Mouse (Mus musculus): ENCODE results near the gene Ghitm. TPM values are rescaled to one million over a fixed set of nuclear protein-coding genes. Genes with fewer than 3 reads are reported as not detected.

Gene Ghitm
- polyA plus RNA-seq, 1 experiment, result 312 TPM

- no peak overlapping the region for H3K4me3 ChIP-seq (ENCODE audit: insufficient read depth, low read length)
- TF ChIP-seq CTCF (IDR thresholded peaks at IDR 0.05; ENCODE audit: extremely low read depth, insufficient read depth, low read length) (no peak), POLR2A (IDR thresholded peaks at IDR 0.05; ENCODE audit: extremely low read depth, insufficient read depth, low read length) (no peak)
Observed at GRCm38 (mm10) chr14:37109460-37109859, 25.6 kb downstream of the Ghitm start.

GRCm38 (mm10) chr14:37105846-37106245 is 29.2 kb downstream of the Ghitm start:
- TF ChIP-seq CTCF (IDR thresholded peaks at IDR 0.05; ENCODE audit: extremely low read depth, insufficient read depth, low read length), result no peak
- TF ChIP-seq POLR2A (IDR thresholded peaks at IDR 0.05; ENCODE audit: extremely low read depth, insufficient read depth, low read length), result no peak
- Histone ChIP-seq H3K4me1 (ENCODE audit: control insufficient read depth, insufficient read depth, low read length) (no peaks in the 10 kb centered on the region), H3K4me3 (ENCODE audit: insufficient read depth, low read length) (no peak overlapping the region), H3K27ac (ENCODE audit: insufficient read depth, low read length) (no peak overlapping the region)

More at GRCm38 (mm10) chr14:37109460-37109859, 25.6 kb downstream of the Ghitm start:
- no peak overlapping the region for H3K27ac ChIP-seq (ENCODE audit: insufficient read depth, low read length)
- no peaks in the 10 kb centered on the region for H3K4me1 ChIP-seq (ENCODE audit: control insufficient read depth, insufficient read depth, low read length)

- no peak for TF ChIP-seq CTCF (IDR thresholded peaks at IDR 0.05; ENCODE audit: extremely low read depth, insufficient read depth, low read length)
- TF ChIP-seq POLR2A (IDR thresholded peaks at IDR 0.05; ENCODE audit: extremely low read depth, insufficient read depth, low read length), result no peak
- Histone ChIP-seq H3K27ac (ENCODE audit: insufficient read depth, low read length) (no peak overlapping the region), H3K4me1 (ENCODE audit: control insufficient read depth, insufficient read depth, low read length) (no peaks in the 10 kb centered on the region), H3K4me3 (ENCODE audit: insufficient read depth, low read length) (no peak overlapping the region)
Observed at GRCm38 (mm10) chr14:37104747-37105146, 30.3 kb downstream of the Ghitm start.

- H3K4me3 ChIP-seq (ENCODE audit: insufficient read depth, low read length), result no peak overlapping the region
- H3K4me1 ChIP-seq (ENCODE audit: control insufficient read depth, insufficient read depth, low read length), result no peaks in the 10 kb centered on the region; the same call in 1 of the 2 replicates
- TF ChIP-seq CTCF (IDR thresholded peaks at IDR 0.05; ENCODE audit: extremely low read depth, insufficient read depth, low read length) (no peak), POLR2A (IDR thresholded peaks at IDR 0.05; ENCODE audit: extremely low read depth, insufficient read depth, low read length) (no peak)
- H3K27ac ChIP-seq (ENCODE audit: insufficient read depth, low read length), result no peak overlapping the region
Observed at GRCm38 (mm10) chr14:37102484-37102883, 32.6 kb downstream of the Ghitm start.

- H3K27ac ChIP-seq (ENCODE audit: insufficient read depth, low read length), result no peak overlapping the region
Observed at GRCm38 (mm10) chr14:37101531-37101930, 33.5 kb downstream of the Ghitm start.

GRCm38 (mm10) chr14:37097956-37098530 is 37.0 kb downstream of the Ghitm start, which contains the start of gene Cdhr1:
Gene Cdhr1 (minus strand): TSS chr14:37098347.
- no peak for TF ChIP-seq CTCF (IDR thresholded peaks at IDR 0.05; ENCODE audit: extremely low read depth, insufficient read depth, low read length)
- no peak for TF ChIP-seq POLR2A (IDR thresholded peaks at IDR 0.05; ENCODE audit: extremely low read depth, insufficient read depth, low read length)
- no peaks in the 10 kb centered on the region; the same call in 1 of the 2 replicates for H3K4me1 ChIP-seq (ENCODE audit: control insufficient read depth, insufficient read depth, low read length)
- H3K27ac ChIP-seq (ENCODE audit: insufficient read depth, low read length), result no peak within 1 kb of the TSS
- peak within 1 kb of the TSS; percentile 27 for H3K4me3 ChIP-seq (ENCODE audit: insufficient read depth, low read length)

More at GRCm38 (mm10) chr14:37101531-37101930, 33.5 kb downstream of the Ghitm start:
- no peak overlapping the region for H3K4me3 ChIP-seq (ENCODE audit: insufficient read depth, low read length)
- H3K4me1 ChIP-seq (ENCODE audit: control insufficient read depth, insufficient read depth, low read length), result no peaks in the 10 kb centered on the region; the same call in 1 of the 2 replicates
- no peak for TF ChIP-seq POLR2A (IDR thresholded peaks at IDR 0.05; ENCODE audit: extremely low read depth, insufficient read depth, low read length)
- no peak for TF ChIP-seq CTCF (IDR thresholded peaks at IDR 0.05; ENCODE audit: extremely low read depth, insufficient read depth, low read length)

GRCm38 (mm10) chr14:37095556-37095955 is 39.5 kb downstream of the Ghitm start:
- no peak for TF ChIP-seq POLR2A (IDR thresholded peaks at IDR 0.05; ENCODE audit: extremely low read depth, insufficient read depth, low read length)
- no peak for TF ChIP-seq CTCF (IDR thresholded peaks at IDR 0.05; ENCODE audit: extremely low read depth, insufficient read depth, low read length)
- Histone ChIP-seq H3K4me1 (ENCODE audit: control insufficient read depth, insufficient read depth, low read length) (no peaks in the 10 kb centered on the region; the same call in 1 of the 2 replicates), H3K27ac (ENCODE audit: insufficient read depth, low read length) (no peak overlapping the region), H3K4me3 (ENCODE audit: insufficient read depth, low read length) (no peak overlapping the region)

GRCm38 (mm10) chr14:37094436-37094835 is 40.6 kb downstream of the Ghitm start:
- Histone ChIP-seq H3K4me3 (ENCODE audit: insufficient read depth, low read length) (no peak overlapping the region), H3K4me1 (ENCODE audit: control insufficient read depth, insufficient read depth, low read length) (no peaks in the 10 kb centered on the region; the same call in 1 of the 2 replicates), H3K27ac (ENCODE audit: insufficient read depth, low read length) (no peak overlapping the region)
- TF ChIP-seq POLR2A (IDR thresholded peaks at IDR 0.05; ENCODE audit: extremely low read depth, insufficient read depth, low read length) (no peak), CTCF (IDR thresholded peaks at IDR 0.05; ENCODE audit: extremely low read depth, insufficient read depth, low read length) (no peak)

- no peaks in the 10 kb centered on the region for H3K4me1 ChIP-seq (ENCODE audit: control insufficient read depth, insufficient read depth, low read length)
- H3K27ac ChIP-seq (ENCODE audit: insufficient read depth, low read length), result no peak overlapping the region
- no peak overlapping the region for H3K4me3 ChIP-seq (ENCODE audit: insufficient read depth, low read length)
- TF ChIP-seq POLR2A (IDR thresholded peaks at IDR 0.05; ENCODE audit: extremely low read depth, insufficient read depth, low read length), result no peak
- TF ChIP-seq CTCF (IDR thresholded peaks at IDR 0.05; ENCODE audit: extremely low read depth, insufficient read depth, low read length), result no peak
Observed at GRCm38 (mm10) chr14:37083755-37084154, 51.3 kb downstream of the Ghitm start.

GRCm38 (mm10) chr14:37080724-37081123 is 54.3 kb downstream of the Ghitm start:
- Histone ChIP-seq H3K4me3 (ENCODE audit: insufficient read depth, low read length) (no peak overlapping the region), H3K4me1 (ENCODE audit: control insufficient read depth, insufficient read depth, low read length) (no peaks in the 10 kb centered on the region), H3K27ac (ENCODE audit: insufficient read depth, low read length) (no peak overlapping the region)
- TF ChIP-seq POLR2A (IDR thresholded peaks at IDR 0.05; ENCODE audit: extremely low read depth, insufficient read depth, low read length), result no peak
- no peak for TF ChIP-seq CTCF (IDR thresholded peaks at IDR 0.05; ENCODE audit: extremely low read depth, insufficient read depth, low read length)

Other genes starting within 250 kb of the Ghitm start
- 50.5 and 52.3 TPM in 2 replicates for gene Ccser2, start 166.5 kb downstream of the Ghitm start, polyA plus RNA-seq (2012; rRNA removed)
- gene Rgr, start 86.3 kb downstream of the Ghitm start, polyA plus RNA-seq (2012; rRNA removed), result 0.02 TPM in 1 of 2 replicates, not detected in the other
- gene Lrit1, start 80.4 kb downstream of the Ghitm start, polyA plus RNA-seq (2012; rRNA removed), result not detected in 2 replicates
- not detected in 2 replicates for gene Lrit2, start 67.3 kb downstream of the Ghitm start, polyA plus RNA-seq (2012; rRNA removed)
- gene Cdhr1, start 36.9 kb downstream of the Ghitm start, polyA plus RNA-seq (2012; rRNA removed), result 1.6 and 1.8 TPM in 2 replicates
- gene 2610528A11Rik, start 21.2 kb downstream of the Ghitm start, polyA plus RNA-seq (2012; rRNA removed), result 0.91 and 1.0 TPM in 2 replicates

Measured in cortical plate, adult 2 months (tissue).